8 mouse cellular contexts compared by ENCODE assay signal in genomic region chr1:153535611-153536010, GRCm38 (mm10). TPM values are rescaled to one million over a fixed set of nuclear protein-coding genes. Genes with fewer than 3 reads are reported as not detected.
DNase-seq lines count a peak whose midpoint lies in the region; ATAC-seq and TF ChIP-seq lines count a peak whose summit lies in the region.

No protein-coding gene starts in this region.

- no peaks in the 10 kb centered on the region for H3K36me3 ChIP-seq in midbrain, embryonic 16.5 days (ENCODE audit: control insufficient read depth, insufficient read depth, low read length)

- TF ChIP-seq CTCF in gastrocnemius, adult 2 months (IDR thresholded peaks at IDR 0.05) = no peak

- peaks cover 15% of the 10 kb centered on the region for H3K4me1 ChIP-seq in midbrain, embryonic 16.5 days (ENCODE audit: control insufficient read depth, insufficient read depth, low read length)

- no peak overlapping the region for H3K4me2 ChIP-seq in midbrain, embryonic 16.5 days (ENCODE audit: low read length)

- H3K9me3 ChIP-seq in midbrain, embryonic 16.5 days (replicated peaks; ENCODE audit: control insufficient read depth, low read length, poor library complexity, severe bottlenecking) = no peaks in the 10 kb centered on the region

- peak; percentile 23; the same call in 1 of the 2 replicates for ATAC-seq in midbrain, embryonic 16.5 days

- H3K9ac ChIP-seq in midbrain, embryonic 16.5 days (ENCODE audit: low read depth, low read length) = no peak overlapping the region

- H3K27ac ChIP-seq in gastrocnemius, adult 2 months = no peak overlapping the region
- H3K27ac ChIP-seq in midbrain, embryonic 16.5 days (ENCODE audit: low read length) = no peak overlapping the region; the same call in 1 of the 2 replicates

- no peak overlapping the region for H3K4me3 ChIP-seq in gastrocnemius, adult 2 months
- H3K4me3 ChIP-seq in midbrain, embryonic 16.5 days (ENCODE audit: low read depth, low read length) = no peak overlapping the region

- peak; percentile 31 for DNase-seq in gastrocnemius, adult 2 months
- DNase-seq in gastrocnemius, postnatal 36 days = no peak
- DNase-seq in lung, postnatal 25 days (ENCODE audit: low spot score) = peak; percentile 9
- DNase-seq in lung, postnatal 14 days = no peak
- peak; percentile 16 to 17 for DNase-seq in cerebellum, postnatal 14 days
- DNase-seq in spleen, adult 12 weeks (ENCODE audit: low spot score) = no peak
- no peak for DNase-seq in kidney, postnatal 36 days

- 15% methylated on average over 9 of the region's 9 CpGs for WGBS in midbrain, embryonic 16.5 days

- H3K27me3 ChIP-seq in midbrain, embryonic 16.5 days (ENCODE audit: control insufficient read depth, insufficient read depth, low read depth, low read length) = no peaks in the 10 kb centered on the region

- intact Hi-C loops in gastrocnemius, adult 2 months (cut with DNase I) = no loop called here
- intact Hi-C loops in gastrocnemius, postnatal 36 days (cut with DNase I) = no loop called here

RNA-seq across cellular contexts. Expression of gene Npl, which starts 14.2 kb away (rescaled TPM):
- 1 to 10 TPM; 1.1 to 1.6 TPM for total RNA-seq in gastrocnemius, adult 2 months (2021)
- total RNA-seq in gastrocnemius, postnatal 36 days (2021) = 1 to 10 TPM; 1.7 to 1.9 TPM
- polyA plus RNA-seq in midbrain, embryonic 16.5 days (2015; fragmentation: Nextera tagmentation; extraction: Ambion mirVana) = 11.2 and 13.3 TPM in 2 replicates

RNA-seq across cellular contexts. Expression of gene Dhx9, which starts 48.2 kb away (rescaled TPM):
- 10 to 100 TPM; 26.1 to 29.5 TPM for total RNA-seq in gastrocnemius, adult 2 months (2021)
- total RNA-seq in gastrocnemius, postnatal 36 days (2021) = 10 to 100 TPM; 24.7 to 29.1 TPM
- 22.1 and 29.5 TPM in 2 replicates for polyA plus RNA-seq in midbrain, embryonic 16.5 days (2015; fragmentation: Nextera tagmentation; extraction: Ambion mirVana)

Comparison
In these comparisons a context has a peak if more than half of its experiments do, and no peak if none do; other contexts are left out.
1. DNase-seq: peak in gastrocnemius, adult 2 months (single experiment), lung, postnatal 25 days (single experiment) and cerebellum, postnatal 14 days (2 of 2); none in gastrocnemius, postnatal 36 days (0 of 2), lung, postnatal 14 days (single experiment), spleen, adult 12 weeks (single experiment) and kidney, postnatal 36 days (0 of 2).